Mouse (Mus musculus) brain, embryonic 18.5 days (tissue): ENCODE data around the gene Pskh1.

Source experiments
- DNase-seq: peaks from one replicate; pipeline ENCODE4 v3.0.0-alpha.2; 2012; ENCODE audit warnings: low read depth, low spot score

The Pskh1 gene

GRCm38 (mm10) chr8:105957813-105958212 is 57.6 kb downstream of the Pskh1 start:
- no peak for DNase-seq

GRCm38 (mm10) chr8:105959350-105959749 is 59.1 kb downstream of the Pskh1 start:
- DNase-seq, result no peak

- no peak for DNase-seq
Observed at GRCm38 (mm10) chr8:105961101-105961500, 60.9 kb downstream of the Pskh1 start.

GRCm38 (mm10) chr8:105961536-105961935 is 61.3 kb downstream of the Pskh1 start:
- DNase-seq, result no peak

DNA sequence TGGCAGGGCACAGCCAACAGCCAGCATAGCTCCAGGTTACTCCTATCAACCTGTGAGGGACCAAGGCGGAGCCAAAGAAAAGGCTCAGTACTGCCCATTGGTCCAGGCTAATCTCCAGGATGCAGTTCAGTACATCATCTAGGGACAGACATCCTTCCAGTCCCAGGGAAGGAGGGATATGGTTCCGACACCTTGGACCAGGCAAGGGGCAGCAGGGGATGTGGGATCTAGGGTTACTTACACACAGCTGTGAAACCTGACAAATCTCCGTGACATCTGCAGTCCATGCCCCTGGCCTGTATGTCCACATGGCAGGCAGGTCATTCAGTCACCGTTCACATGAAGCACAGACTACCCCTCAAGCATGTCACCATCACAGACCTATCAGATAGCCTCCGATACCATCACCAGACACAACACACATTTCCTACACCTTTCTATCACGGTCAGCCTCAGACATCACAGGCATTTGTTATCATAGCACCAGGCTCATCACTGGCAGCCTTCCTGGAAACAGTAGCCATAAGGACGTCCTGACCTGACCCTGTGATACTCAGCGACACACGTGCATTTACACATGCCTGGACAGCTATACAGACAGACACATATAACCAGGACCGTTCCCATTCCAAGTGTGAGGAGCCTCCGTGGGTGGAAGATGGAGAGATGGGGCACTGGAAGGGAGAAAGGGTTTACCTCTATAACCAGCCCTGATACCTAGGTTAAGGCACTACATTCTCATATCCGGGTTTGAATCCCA is 64.4 kb downstream of the Pskh1 start:
- DNase-seq, result no peak

- DNase-seq, result no peak
Observed at GRCm38 (mm10) chr8:105965266-105965904, 65.1 kb downstream of the Pskh1 start.

GRCm38 (mm10) chr8:105965905-105966341 is 65.7 kb downstream of the Pskh1 start, which contains the start of gene Slc12a4:
Gene Slc12a4, minus strand, starts transcription at chr8:105966097.
- DNase-seq, result no peak

GRCm38 (mm10) chr8:105966692-105967311 is 66.6 kb downstream of the Pskh1 start:
- DNase-seq, result no peak

- no peak for DNase-seq
Observed at GRCm38 (mm10) chr8:105969367-105969766, 69.1 kb downstream of the Pskh1 start.

GRCm38 (mm10) chr8:105971019-105971720 is 70.9 kb downstream of the Pskh1 start:
- DNase-seq, result no peak

GRCm38 (mm10) chr8:105975363-105975762 is 75.1 kb downstream of the Pskh1 start:
- DNase-seq, result no peak

DNA sequence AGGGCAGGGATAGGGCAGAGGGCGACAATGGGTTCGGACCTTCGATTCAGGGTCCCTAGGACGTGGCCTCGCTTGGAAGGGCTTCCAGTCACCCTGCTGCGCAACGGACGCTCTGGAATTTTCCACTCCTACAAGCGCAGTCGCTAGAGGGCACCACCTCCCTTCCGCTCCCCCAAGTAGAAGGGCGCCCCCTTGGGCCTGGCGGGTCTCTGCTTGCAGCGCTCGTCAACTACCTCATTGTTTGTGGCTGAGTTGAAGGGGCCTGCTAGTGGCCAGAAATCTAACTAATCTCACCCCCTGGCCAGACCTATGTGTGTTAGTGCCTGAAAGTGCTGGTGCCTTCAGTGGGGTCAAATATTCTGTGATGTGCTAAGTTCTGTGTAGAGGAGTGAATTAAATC is 79.1 kb downstream of the Pskh1 start, which contains the start of gene Dpep3:
TSS of gene Dpep3 (minus strand) at position 105 of the 400 bp plus-strand sequence.
- DNase-seq, result no peak

- no peak for DNase-seq
Observed at GRCm38 (mm10) chr8:105981146-105981545, 80.9 kb downstream of the Pskh1 start.
